Mouse (Mus musculus): ENCODE measurements around the gene Atf3.

The Atf3 gene

GRCm38 (mm10) chr1:191192213-191192612 lies 25.6 kb downstream of the Atf3 start:
- no peak for DNase-seq (ENCODE audit: low spot score in 2 of 2)

- DNase-seq (ENCODE audit: low spot score in 2 of 2), result no peak
Observed at GRCm38 (mm10) chr1:191189671-191190372, 28.0 kb downstream of the Atf3 start.

GRCm38 (mm10) chr1:191186386-191186770 lies 31.5 kb downstream of the Atf3 start:
- no peak for DNase-seq (ENCODE audit: low spot score in 2 of 2)

- no peak for DNase-seq (ENCODE audit: low spot score in 2 of 2)
Observed at GRCm38 (mm10) chr1:191185761-191186385, 32.0 kb downstream of the Atf3 start.

- DNase-seq (ENCODE audit: low spot score in 2 of 2), result no peak
Observed at GRCm38 (mm10) chr1:191184841-191185251, 33.0 kb downstream of the Atf3 start.

- DNase-seq (ENCODE audit: low spot score in 2 of 2), result no peak
Observed at GRCm38 (mm10) chr1:191184066-191184815, 33.6 kb downstream of the Atf3 start.

GRCm38 (mm10) chr1:191183163-191184065 lies 34.4 kb downstream of the Atf3 start:
- DNase-seq (ENCODE audit: low spot score in 2 of 2), result peak; percentile 75 to 83

- peak in 1 of 2 experiments; percentile 27 for DNase-seq (ENCODE audit: low spot score in 2 of 2)
Observed at GRCm38 (mm10) chr1:191182431-191183162, 35.2 kb downstream of the Atf3 start.

- DNase-seq (ENCODE audit: low spot score in 2 of 2), result no peak
Observed at GRCm38 (mm10) chr1:191181469-191182259, 36.2 kb downstream of the Atf3 start.

GRCm38 (mm10) chr1:191180397-191180796 lies 37.4 kb downstream of the Atf3 start:
- DNase-seq (ENCODE audit: low spot score in 2 of 2), result no peak

GRCm38 (mm10) chr1:191179846-191180245 lies 38.0 kb downstream of the Atf3 start:
- DNase-seq (ENCODE audit: low spot score in 2 of 2), result no peak

GRCm38 (mm10) chr1:191178511-191179188 lies 39.2 kb downstream of the Atf3 start:
- no peak for DNase-seq (ENCODE audit: low spot score in 2 of 2)

- DNase-seq (ENCODE audit: low spot score in 2 of 2), result no peak
Observed at GRCm38 (mm10) chr1:191176887-191177286, 41.0 kb downstream of the Atf3 start.

GRCm38 (mm10) chr1:191172487-191172886 lies 45.4 kb downstream of the Atf3 start:
- DNase-seq (ENCODE audit: low spot score in 2 of 2), result no peak

- no peak for DNase-seq (ENCODE audit: low spot score in 2 of 2)
Observed at GRCm38 (mm10) chr1:191170444-191170843, 47.4 kb downstream of the Atf3 start.

- no peak for DNase-seq (ENCODE audit: low spot score in 2 of 2)
Observed at GRCm38 (mm10) chr1:191166189-191166588, 51.6 kb downstream of the Atf3 start.

- no peak for DNase-seq (ENCODE audit: low spot score in 2 of 2)
Observed at GRCm38 (mm10) chr1:191164717-191165116, 53.1 kb downstream of the Atf3 start, which contains the start of gene Fam71a. Fam71a (minus strand) TSS chr1:191164817.

- no peak for DNase-seq (ENCODE audit: low spot score in 2 of 2)
Observed at GRCm38 (mm10) chr1:191154314-191154713, 63.5 kb downstream of the Atf3 start.

- peak; percentile 48 to 74 for DNase-seq (ENCODE audit: low spot score in 2 of 2)
Observed at GRCm38 (mm10) chr1:191153052-191153451, 64.8 kb downstream of the Atf3 start.

Measured in spleen, postnatal 4 days (tissue).